Mouse (Mus musculus): Measurements from ENCODE around the gene Olfr26. TPM values are rescaled to one million over a fixed set of nuclear protein-coding genes. Genes with fewer than 3 reads are reported as not detected.
"Not testable (repeated sequence)": the region's sequence is repeated elsewhere in the genome, so short reads cannot be mapped to it uniquely, and the experiment has no call there.

Olfr26 gene
- not detected for polyA plus RNA-seq (2017; shearing (Covaris generic))

- no peak for ATAC-seq
Observed at GRCm38 (mm10) chr9:38854760-38855159, at the start of gene Olfr26. Olfr26 (plus strand) TSS chr9:38855060.

GRCm38 (mm10) chr9:38805696-38806095 lies 49.2 kb upstream of the Olfr26 start:
- ATAC-seq, result no peak

DNA sequence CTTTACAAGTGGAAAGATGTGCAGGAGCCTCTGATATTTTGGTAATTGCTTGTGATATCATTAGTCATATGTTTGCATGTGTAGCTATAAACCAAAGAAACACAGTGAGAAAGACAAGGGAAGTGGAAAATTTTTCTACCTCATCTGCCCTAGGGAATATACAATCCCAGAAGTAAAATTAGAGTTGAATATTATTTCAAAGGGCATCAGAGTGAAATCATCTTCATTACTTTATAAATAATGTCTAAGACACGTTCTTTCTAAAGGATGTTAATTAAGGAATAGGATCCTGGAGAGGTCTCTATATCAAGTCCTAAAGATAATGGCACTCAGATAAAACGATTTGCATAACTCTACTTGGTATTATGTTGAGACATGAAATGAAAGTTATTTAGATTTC lies 40.5 kb upstream of the Olfr26 start, which contains the start of gene Olfr922:
Gene Olfr922 (plus strand): TSS at position 301 of the 400 bp plus-strand sequence.
- no peak for ATAC-seq

- ATAC-seq, result no peak
Observed at GRCm38 (mm10) chr9:38815458-38815986, 39.3 kb upstream of the Olfr26 start.

DNA sequence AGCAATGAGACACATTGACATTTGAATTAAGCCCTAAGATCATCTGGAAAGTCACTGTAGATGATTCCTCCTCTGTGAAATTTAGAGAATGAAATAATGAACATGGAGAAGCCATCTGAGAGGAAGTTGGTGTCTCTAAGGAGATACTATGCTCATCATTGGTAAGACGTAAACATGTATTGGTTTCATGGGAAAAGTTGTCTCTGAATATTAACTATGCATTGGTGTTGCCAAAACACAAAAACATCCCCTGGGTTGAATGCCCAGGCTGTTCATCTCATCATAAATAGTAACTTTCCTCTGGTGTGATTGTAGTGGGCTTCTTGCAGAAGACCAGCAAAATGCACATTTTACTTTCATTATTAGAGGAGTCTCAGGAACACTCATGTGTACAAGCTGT lies 28.6 kb upstream of the Olfr26 start, which contains the start of gene Olfr923:
Gene Olfr923 (plus strand): TSS at position 301 of the 400 bp plus-strand sequence.
- no peak for ATAC-seq

- ATAC-seq, result no peak
Observed at GRCm38 (mm10) chr9:38833027-38833426, 21.8 kb upstream of the Olfr26 start.

DNA sequence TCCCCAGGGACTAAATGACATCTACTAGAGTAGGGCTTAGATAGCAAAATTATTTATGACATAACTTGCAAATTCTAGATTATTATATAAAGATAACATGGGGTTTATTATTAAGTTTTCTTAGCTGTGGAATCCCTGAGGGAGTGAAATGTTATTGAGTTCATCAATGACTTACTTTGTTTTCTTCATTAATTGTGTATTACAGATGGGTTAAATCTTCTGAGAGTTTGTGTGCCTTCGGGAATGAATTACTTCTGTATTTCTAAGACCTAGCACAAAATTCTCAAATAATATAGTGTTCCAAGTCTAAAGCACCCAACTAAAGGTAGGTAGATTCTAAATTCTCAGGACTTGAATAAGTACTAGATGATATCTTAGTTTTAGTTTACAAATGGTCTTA lies 10.7 kb upstream of the Olfr26 start, which contains the start of gene Olfr924:
Gene Olfr924 (plus strand): TSS at position 301 of the 400 bp plus-strand sequence.
- no peak for ATAC-seq

GRCm38 (mm10) chr9:38874880-38875279 lies 20.0 kb downstream of the Olfr26 start:
- ATAC-seq, result not testable (repeated sequence)

- ATAC-seq, result no peak
Observed at GRCm38 (mm10) chr9:38876826-38877225, 22.0 kb downstream of the Olfr26 start, which contains the start of gene Olfr926. Olfr926 (plus strand) TSS chr9:38877126.

Other genes starting within 250 kb of the Olfr26 start
- not detected for gene Olfr914, start 250.0 kb upstream of the Olfr26 start, polyA plus RNA-seq (2017; shearing (Covaris generic))
- gene Olfr916, start 195.2 kb upstream of the Olfr26 start, polyA plus RNA-seq (2017; shearing (Covaris generic)), result not detected
- not detected for gene Olfr917, start 189.2 kb upstream of the Olfr26 start, polyA plus RNA-seq (2017; shearing (Covaris generic))
- under 1 TPM in 1 of 2 experiments, not detected in 1; 0.09 TPM for gene Olfr918, start 180.5 kb upstream of the Olfr26 start, polyA plus RNA-seq (2017; shearing (Covaris generic))
- not detected for gene Olfr919, start 151.4 kb upstream of the Olfr26 start, polyA plus RNA-seq (2017; shearing (Covaris generic))
- 10 to 100 TPM; 23.4 to 23.8 TPM for gene Vwa5a, start 136.8 kb upstream of the Olfr26 start, polyA plus RNA-seq (2017; shearing (Covaris generic))
- gene Olfr920, start 102.8 kb upstream of the Olfr26 start, polyA plus RNA-seq (2017; shearing (Covaris generic)), result under 1 TPM; 0.08 to 0.62 TPM
- gene Olfr921, start 82.0 kb upstream of the Olfr26 start, polyA plus RNA-seq (2017; shearing (Covaris generic)), result not detected
- gene Olfr922, start 40.4 kb upstream of the Olfr26 start, polyA plus RNA-seq (2017; shearing (Covaris generic)), result not detected
- not detected for gene Olfr923, start 28.5 kb upstream of the Olfr26 start, polyA plus RNA-seq (2017; shearing (Covaris generic))
- not detected for gene Olfr924, start 10.6 kb upstream of the Olfr26 start, polyA plus RNA-seq (2017; shearing (Covaris generic))
- gene Olfr926, start 22.1 kb downstream of the Olfr26 start, polyA plus RNA-seq (2017; shearing (Covaris generic)), result not detected
- gene Olfr930, start 74.7 kb downstream of the Olfr26 start, polyA plus RNA-seq (2017; shearing (Covaris generic)), result not detected
- gene Olfr933, start 117.3 kb downstream of the Olfr26 start, polyA plus RNA-seq (2017; shearing (Covaris generic)), result not detected
- not detected for gene Olfr934, start 133.3 kb downstream of the Olfr26 start, polyA plus RNA-seq (2017; shearing (Covaris generic))
- gene Olfr935, start 144.6 kb downstream of the Olfr26 start, polyA plus RNA-seq (2017; shearing (Covaris generic)), result not detected
- gene Olfr146, start 168.3 kb downstream of the Olfr26 start, polyA plus RNA-seq (2017; shearing (Covaris generic)), result not detected
- gene Olfr937, start 209.9 kb downstream of the Olfr26 start, polyA plus RNA-seq (2017; shearing (Covaris generic)), result not detected
- gene Olfr938, start 223.8 kb downstream of the Olfr26 start, polyA plus RNA-seq (2017; shearing (Covaris generic)), result not detected

All from activated CD4-positive, CD25-positive, alpha-beta regulatory T cell, adult 4 months (primary cell).